Mouse (Mus musculus) hindbrain, embryonic 10.5 days (tissue): Measurements from ENCODE around the gene Fam98b. TPM values are rescaled to one million over a fixed set of nuclear protein-coding genes. Genes with fewer than 3 reads are reported as not detected.

Source experiments
- DNase-seq: peaks from one replicate; pipeline ENCODE4 v3.0.0-alpha.2; 2017; ENCODE audit warnings: low spot score
- H3K27ac ChIP-seq: fragments of 300-500 bp; sonication (generic); 2 replicates; pipeline ENCODE4 v1.5.1; 2016; ENCODE audit warnings: mild to moderate bottlenecking, moderate library complexity
- H3K27me3 ChIP-seq: fragments of 300-500 bp; sonication (generic); 2 replicates; pipeline ENCODE4 v1.6.1; 2016; ENCODE audit warnings: mild to moderate bottlenecking; ENCODE audit not compliant: poor library complexity, insufficient read depth, severe bottlenecking
- H3K36me3 ChIP-seq: fragments of 300-500 bp; sonication (generic); 2 replicates; pipeline ENCODE4 v1.6.1; 2016; ENCODE audit warnings: mild to moderate bottlenecking, moderate library complexity
- H3K4me1 ChIP-seq: fragments of 300-500 bp; sonication (generic); replicated peaks from 2 replicates; pipeline ENCODE4 v1.6.1; 2016; ENCODE audit warnings: mild to moderate bottlenecking
- H3K4me3 ChIP-seq: fragments of 300-500 bp; sonication (generic); 2 replicates; pipeline ENCODE4 v1.5.1; 2016; ENCODE audit warnings: mild to moderate bottlenecking, moderate library complexity
- H3K9me3 ChIP-seq: fragments of 300-500 bp; sonication (generic); 2 replicates; pipeline ENCODE4 v1.6.1; 2016; ENCODE audit warnings: mild to moderate bottlenecking, moderate library complexity
- WGBS: fragments of 180-500 bp; shearing (Covaris S2); methylation state at CpG from one replicate; pipeline ENCODE4 v1.1.7; 2016; 5-methylcytosine and 5-hydroxymethylcytosine counted together
- polyA plus RNA-seq: library from polyadenylated mRNA; unstranded; fragments of >200 nt; fragmentation: Nextera tagmentation; extraction: Ambion mirVana; gene quantifications from 2 replicates; pipeline ENCODE4 v1.2.1, GENCODE M21; 2016

Fam98b gene
- polyA plus RNA-seq, 1 experiment from 2014 or later = 15.9 TPM

DNA sequence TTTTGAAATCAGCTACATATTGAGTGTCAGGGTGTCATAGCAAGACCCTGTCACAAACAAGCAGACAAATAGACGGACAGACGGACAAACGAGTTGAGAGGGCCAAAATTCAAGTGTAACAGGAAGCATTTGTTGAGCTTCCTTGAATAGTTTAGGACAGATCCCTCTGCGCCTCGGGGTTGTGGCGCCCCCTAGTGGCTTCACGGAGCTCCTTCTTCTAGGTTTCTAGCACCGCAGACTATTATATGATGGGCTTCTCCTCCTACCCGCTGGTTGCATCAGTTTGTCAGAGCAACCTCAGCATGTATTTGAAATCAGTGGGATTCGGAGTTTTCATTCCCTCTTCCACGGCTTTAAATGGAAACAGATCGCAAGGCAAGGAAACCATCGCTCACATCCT lies 18.3 kb upstream of the Fam98b start:
- Histone ChIP-seq H3K27me3 (peaks cover 6% of the 10 kb centered on the region; the same call in 1 of the 2 replicates), H3K9me3 (no peaks in the 10 kb centered on the region), H3K27ac (no peak overlapping the region), H3K4me3 (no peak overlapping the region), H3K4me1 (peaks cover 22% of the 10 kb centered on the region), H3K36me3 (no peaks in the 10 kb centered on the region)
- WGBS = 7% methylated on average over 13 of the region's 13 CpGs
- peak; percentile 88 for DNase-seq

DNA sequence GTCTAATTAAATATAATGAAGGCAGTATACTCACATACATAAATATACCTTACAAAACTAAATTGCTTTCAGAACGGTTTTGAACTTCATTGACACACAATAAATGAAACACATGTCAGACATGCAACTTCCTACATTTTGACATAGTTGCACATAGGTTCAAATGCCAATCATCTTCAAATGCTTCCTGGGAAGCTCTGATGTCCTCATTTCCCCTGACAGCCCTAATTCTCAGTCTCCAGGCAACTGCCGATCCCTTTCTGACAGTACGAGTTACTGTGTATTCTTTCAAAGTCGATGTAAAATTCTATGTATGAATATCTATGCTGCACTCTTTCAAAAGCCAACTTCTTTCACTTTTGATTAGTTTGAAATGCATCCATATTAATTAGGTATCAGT lies 7.6 kb upstream of the Fam98b start:
- no peak for DNase-seq
- no peaks in the 10 kb centered on the region for H3K4me1 ChIP-seq
- H3K4me3 ChIP-seq = no peak overlapping the region
- 80% methylated on average over 4 of the region's 4 CpGs for WGBS
- no peaks in the 10 kb centered on the region for H3K9me3 ChIP-seq
- no peak overlapping the region for H3K27ac ChIP-seq
- no peaks in the 10 kb centered on the region for H3K36me3 ChIP-seq
- 0 out of 2 replicates have a peak, but pooled peaks cover 6% of the 10 kb centered on the region for H3K27me3 ChIP-seq

DNA sequence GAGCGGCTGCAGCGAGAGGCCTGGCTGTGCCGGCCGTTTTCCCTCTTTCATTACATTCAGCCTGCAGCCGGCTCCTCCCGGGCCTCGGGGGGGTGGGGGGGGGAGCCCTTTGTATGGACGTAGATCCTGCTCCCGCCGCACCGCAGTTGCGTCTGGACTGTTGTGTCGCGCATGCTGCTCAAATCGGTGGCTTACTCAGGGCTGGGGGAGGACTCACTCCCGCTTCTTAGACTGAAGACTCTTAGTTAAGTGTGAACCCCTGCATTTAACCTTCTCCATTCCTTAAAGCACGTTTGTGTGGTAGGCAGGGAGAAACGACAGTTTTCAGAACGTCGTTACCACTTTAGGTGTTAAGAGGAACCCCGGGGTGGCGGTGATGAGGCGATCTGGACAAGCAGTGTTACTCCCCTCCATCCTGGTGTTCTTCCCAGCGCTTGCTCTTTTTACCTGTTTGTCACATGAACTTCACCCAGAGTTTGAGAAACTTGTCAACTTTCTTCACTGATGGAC lies 517 bp downstream of the Fam98b start:
- Histone ChIP-seq H3K27ac (peak overlapping the region; percentile 99), H3K4me1 (peaks cover 13% of the 10 kb centered on the region), H3K27me3 (no peaks in the 10 kb centered on the region), H3K36me3 (peaks cover 8% of the 10 kb centered on the region; the same call in 1 of the 2 replicates), H3K9me3 (no peaks in the 10 kb centered on the region), H3K4me3 (peak overlapping the region; percentile 93)
- no peak for DNase-seq
- under 1% methylated on average over 24 of the region's 24 CpGs for WGBS

DNA sequence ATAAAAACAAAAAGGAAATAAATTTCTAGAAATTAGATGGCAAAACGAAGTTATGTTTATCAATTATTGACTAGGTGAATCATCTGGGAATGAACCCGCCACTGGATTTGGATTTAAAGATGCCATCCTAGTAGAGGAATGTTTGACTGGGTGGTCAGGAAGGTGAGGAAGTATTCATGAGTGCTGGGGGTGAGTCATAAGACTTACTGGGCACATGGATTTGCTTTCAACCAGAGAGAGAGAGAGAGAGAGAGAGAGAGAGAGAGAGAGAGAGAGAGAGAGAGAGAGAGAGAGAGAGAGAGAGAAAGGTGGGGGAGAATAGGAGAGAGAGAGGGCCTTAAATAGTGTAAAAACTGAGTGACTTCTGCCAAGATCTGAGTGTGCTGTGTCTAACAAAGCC lies 5.9 kb downstream of the Fam98b start:
- no peaks in the 10 kb centered on the region for H3K27me3 ChIP-seq
- H3K4me3 ChIP-seq = no peak overlapping the region
- DNase-seq = no peak
- peaks cover 10% of the 10 kb centered on the region for H3K4me1 ChIP-seq
- H3K27ac ChIP-seq = no peak overlapping the region
- H3K36me3 ChIP-seq = peaks cover 39% of the 10 kb centered on the region
- no peaks in the 10 kb centered on the region for H3K9me3 ChIP-seq
- WGBS = 84% methylated on average over 2 of the region's 2 CpGs

DNA sequence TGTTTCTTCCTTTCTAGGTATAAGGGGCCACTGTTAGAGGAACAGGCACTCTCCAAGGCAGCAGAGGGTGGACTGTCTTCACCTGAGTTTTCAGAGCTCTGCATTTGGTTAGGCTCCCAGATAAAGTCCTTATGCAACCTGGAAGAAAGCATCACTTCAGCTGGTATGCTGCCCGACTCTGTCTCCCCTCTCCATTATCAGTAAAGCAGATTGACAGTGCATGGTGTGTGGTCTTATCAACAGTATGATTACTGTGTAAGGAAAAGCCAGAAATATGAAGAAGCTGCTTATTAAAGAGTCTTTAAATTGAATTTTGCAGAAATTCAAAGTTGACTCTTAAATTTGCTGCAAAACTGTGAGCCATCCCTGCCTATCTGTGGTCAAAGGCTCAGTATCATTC lies 8.1 kb downstream of the Fam98b start:
- Histone ChIP-seq H3K4me1 (no peaks in the 10 kb centered on the region), H3K9me3 (no peaks in the 10 kb centered on the region), H3K36me3 (peaks cover 57% of the 10 kb centered on the region), H3K27ac (no peak overlapping the region), H3K4me3 (no peak overlapping the region), H3K27me3 (no peaks in the 10 kb centered on the region)
- WGBS = 86% methylated on average over 1 of the region's 1 CpGs
- DNase-seq = no peak

DNA sequence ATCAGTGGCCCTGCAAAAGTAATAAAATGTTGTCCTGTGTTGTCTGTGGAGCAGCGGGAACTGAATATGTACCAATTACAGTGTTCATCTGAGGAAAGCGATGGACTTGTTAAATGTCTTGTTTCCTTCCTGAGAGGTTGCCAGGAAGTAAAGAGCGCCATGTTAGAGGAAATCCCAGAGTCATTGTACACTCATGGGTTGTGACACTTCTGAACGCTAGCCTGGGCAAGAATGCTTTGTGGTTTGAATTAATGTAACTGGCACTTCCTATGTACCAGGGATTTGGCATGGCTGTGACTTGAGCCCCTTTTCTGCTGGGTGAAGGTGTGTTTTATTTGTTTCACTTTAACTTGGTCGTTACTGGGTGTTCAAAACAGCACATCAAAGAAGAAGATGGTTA lies 12.6 kb downstream of the Fam98b start:
- peaks cover 85% of the 10 kb centered on the region for H3K36me3 ChIP-seq
- no peaks in the 10 kb centered on the region for H3K27me3 ChIP-seq
- no peak for DNase-seq
- no peaks in the 10 kb centered on the region for H3K9me3 ChIP-seq
- H3K4me1 ChIP-seq = no peaks in the 10 kb centered on the region
- no peak overlapping the region for H3K27ac ChIP-seq
- H3K4me3 ChIP-seq = no peak overlapping the region
- 94% methylated on average over 5 of the region's 5 CpGs for WGBS

DNA sequence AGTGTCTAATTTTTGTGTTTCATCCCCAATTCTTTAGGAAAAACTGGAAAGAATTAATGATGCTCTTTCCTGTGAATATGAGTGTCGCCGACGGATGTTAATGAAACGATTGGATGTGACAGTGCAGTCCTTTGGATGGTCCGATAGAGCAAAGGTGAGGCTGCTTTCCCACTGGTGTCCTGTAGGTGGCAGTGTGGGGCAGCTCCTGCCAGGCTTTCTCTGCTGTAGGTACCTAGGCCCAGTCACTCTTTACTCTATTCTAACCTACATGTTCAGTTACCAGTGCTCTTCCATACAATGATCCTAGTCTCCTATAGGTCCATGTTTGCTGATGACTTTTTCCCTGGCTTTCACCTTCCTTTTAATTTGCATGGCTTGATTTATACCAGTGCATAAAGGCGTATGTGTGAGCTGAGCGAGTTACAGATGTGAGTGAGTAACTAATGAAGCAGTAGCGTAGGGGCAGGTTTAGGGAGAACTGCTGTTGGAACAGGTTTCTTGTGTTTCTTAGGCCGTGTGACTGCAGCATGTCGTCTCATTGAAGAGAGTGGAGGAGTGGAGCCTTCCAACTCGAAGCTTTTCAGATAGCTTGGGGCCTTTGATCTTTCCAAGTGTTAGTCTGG lies 14.4 kb downstream of the Fam98b start:
- Histone ChIP-seq H3K4me1 (no peaks in the 10 kb centered on the region), H3K27me3 (no peaks in the 10 kb centered on the region), H3K4me3 (no peak overlapping the region), H3K36me3 (peaks cover 87% of the 10 kb centered on the region), H3K9me3 (no peaks in the 10 kb centered on the region), H3K27ac (no peak overlapping the region)
- peak; percentile 65 for DNase-seq
- WGBS = 78% methylated on average over 11 of the region's 11 CpGs

DNA sequence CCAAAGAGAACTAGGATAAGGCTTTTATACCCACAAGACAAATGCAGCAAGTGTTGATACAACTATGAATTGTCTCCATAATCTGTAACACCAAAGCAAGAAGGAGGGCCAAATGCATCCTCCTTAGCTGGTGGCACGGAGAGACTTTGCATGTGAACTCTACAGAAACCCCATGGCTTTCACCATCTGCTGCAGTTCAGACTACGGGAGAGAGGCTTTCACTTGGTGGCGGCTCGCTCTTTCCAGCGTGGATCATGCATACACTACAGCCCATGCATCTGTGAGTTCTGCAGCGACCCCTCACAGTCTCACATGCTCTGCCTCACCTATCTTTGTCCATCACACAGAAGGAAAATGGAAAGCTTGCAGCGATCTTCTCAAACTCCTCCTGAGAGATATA lies 38.8 kb downstream of the Fam98b start:
- DNase-seq = no peak
- Histone ChIP-seq H3K27ac (no peak overlapping the region), H3K27me3 (no peaks in the 10 kb centered on the region), H3K9me3 (no peaks in the 10 kb centered on the region), H3K36me3 (no peaks in the 10 kb centered on the region), H3K4me3 (no peak overlapping the region), H3K4me1 (no peaks in the 10 kb centered on the region)
- WGBS = 90% methylated on average over 7 of the region's 7 CpGs

DNA sequence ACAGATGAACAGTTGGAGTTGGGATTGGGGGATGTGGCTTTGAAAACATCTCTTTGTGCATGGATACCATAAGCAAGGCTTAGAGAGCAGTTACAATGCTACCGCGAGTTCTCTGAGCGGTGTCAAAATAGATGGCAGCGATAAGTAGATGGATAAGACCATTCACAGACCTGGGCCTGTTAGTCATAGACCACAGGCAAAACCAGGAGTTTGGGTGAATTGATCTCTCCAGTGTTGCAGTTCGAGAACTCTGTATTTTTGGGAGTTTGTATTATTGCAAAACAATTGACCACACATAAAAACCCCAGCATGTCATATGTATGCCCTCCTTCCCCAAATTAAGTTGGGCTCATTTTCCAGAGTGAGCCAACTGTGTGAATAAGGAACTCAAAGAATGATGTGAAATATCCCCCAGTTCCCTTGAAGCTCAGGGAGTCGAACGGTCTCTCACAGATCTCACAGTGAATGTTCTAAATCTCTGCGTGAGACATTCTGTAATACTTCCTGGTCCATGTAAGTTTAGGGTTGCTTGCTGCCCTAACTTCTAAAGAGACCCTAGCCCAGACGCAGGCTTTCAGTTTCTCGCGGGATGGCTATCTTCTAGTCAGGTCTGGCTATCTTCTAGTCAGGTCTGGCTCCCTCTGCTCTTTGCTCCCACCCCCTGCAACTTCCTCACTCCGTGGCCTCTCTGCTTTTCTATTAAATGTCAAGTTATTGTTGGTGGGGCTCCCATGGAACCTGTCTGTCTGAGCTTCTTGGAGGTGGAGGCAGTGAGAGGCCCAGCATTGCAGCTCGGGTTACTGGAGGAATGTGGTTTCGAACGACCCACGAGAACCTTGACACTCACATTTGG lies 50.3 kb downstream of the Fam98b start:
- DNase-seq = no peak
- H3K9me3 ChIP-seq = no peaks in the 10 kb centered on the region
- H3K4me3 ChIP-seq = no peak overlapping the region
- H3K27me3 ChIP-seq = no peaks in the 10 kb centered on the region
- no peaks in the 10 kb centered on the region for H3K4me1 ChIP-seq
- H3K36me3 ChIP-seq = no peaks in the 10 kb centered on the region
- 88% methylated on average over 16 of the region's 16 CpGs for WGBS
- H3K27ac ChIP-seq = no peak overlapping the region

DNA sequence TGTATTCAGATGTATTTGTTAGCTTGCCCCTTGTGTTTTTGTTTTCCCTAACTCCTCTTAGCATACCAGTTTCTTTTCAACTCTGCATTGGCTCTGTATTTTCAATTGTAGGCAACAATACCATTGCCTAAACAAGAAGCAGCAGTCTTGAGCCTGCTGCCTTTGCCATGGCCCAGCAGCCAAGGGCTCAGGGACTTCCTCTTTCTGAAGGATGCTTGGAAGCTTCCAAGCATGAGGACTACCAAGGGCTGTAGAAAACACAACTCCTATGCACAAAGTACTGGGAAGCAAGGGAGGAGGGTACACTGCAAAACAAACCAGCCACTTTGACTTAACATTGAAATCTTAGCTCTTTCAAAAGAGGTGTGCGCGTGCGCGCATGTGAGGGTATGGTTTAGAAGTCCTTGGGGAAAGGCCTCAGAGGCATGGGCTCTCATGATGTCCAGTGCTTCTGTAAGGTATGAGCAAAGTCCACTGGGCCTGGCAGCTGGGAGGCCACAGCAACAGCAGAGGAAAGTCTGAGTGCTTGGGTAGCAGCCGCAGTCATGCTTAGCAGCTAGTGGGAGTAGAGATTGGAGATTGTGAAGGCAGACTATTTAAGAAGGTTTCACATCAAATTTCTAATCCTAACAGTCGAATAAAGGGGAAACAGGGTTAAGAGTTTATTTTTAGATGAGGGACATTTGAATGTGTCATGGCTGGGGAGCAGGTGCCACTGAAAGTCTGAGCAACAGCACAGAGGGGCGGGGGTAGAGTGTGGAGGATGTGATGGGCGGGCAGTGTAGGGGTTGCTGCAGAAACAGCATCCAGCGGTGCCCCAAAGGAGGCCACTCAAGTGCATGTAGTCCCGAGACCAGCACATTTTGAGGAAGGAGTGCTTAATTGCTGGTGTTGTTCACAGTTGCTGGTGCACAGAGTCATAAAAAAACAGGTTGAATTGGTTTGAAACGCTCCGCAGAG lies 54.1 kb downstream of the Fam98b start:
- H3K27me3 ChIP-seq = no peaks in the 10 kb centered on the region
- no peak for DNase-seq
- no peaks in the 10 kb centered on the region for H3K36me3 ChIP-seq
- no peaks in the 10 kb centered on the region for H3K9me3 ChIP-seq
- H3K4me1 ChIP-seq = no peaks in the 10 kb centered on the region
- 90% methylated on average over 12 of the region's 12 CpGs for WGBS
- H3K27ac ChIP-seq = no peak overlapping the region
- H3K4me3 ChIP-seq = no peak overlapping the region

DNA sequence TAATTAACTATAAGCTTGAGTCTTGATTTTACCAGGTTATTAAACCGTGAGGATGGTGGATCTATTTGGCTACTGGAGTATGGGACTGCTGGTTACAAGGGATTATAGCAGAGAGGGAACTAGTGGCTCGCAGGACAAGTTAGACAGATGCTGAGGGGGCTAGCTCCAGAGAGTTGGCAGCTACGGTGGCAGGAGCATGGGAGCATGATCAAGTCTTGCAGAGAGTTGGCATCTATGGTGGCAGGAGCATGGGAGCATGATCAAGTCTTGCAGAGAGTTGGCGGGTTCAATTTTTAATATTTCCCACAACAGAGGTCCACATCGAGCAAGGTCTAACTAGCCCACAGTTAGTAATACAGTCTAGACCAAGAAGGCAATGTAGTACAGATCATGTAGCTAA lies 55.4 kb downstream of the Fam98b start:
- Histone ChIP-seq H3K4me1 (no peaks in the 10 kb centered on the region), H3K36me3 (no peaks in the 10 kb centered on the region), H3K27ac (no peak overlapping the region), H3K9me3 (no peaks in the 10 kb centered on the region), H3K4me3 (no peak overlapping the region), H3K27me3 (no peaks in the 10 kb centered on the region)
- WGBS = 90% methylated on average over 5 of the region's 5 CpGs
- DNase-seq = no peak

DNA sequence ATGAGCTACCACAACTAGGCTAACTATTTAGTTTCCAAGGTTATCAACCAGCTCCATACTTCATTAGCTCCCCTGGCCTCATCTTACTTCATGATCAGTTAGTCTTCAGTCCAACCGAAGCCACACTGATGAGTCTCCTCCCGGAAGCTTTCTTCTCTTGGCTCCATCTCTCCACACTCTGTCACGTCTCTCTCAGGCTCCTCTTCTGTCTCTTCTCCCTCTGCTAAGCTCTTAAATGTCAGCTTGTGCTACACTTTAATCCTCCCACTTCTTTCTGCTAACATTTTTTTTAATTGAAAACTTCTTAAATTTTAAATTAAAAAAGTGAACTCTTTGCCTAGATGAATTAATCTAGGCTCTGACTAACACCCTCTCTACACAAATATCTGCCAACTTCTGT lies 58.4 kb downstream of the Fam98b start:
- Histone ChIP-seq H3K27me3 (no peaks in the 10 kb centered on the region), H3K36me3 (no peaks in the 10 kb centered on the region), H3K27ac (no peak overlapping the region), H3K9me3 (no peaks in the 10 kb centered on the region), H3K4me3 (no peak overlapping the region), H3K4me1 (peaks cover 9% of the 10 kb centered on the region)
- 90% methylated on average over 3 of the region's 3 CpGs for WGBS
- DNase-seq = no peak
